Mouse (Mus musculus): ENCODE measurements around the gene Zfp697. TPM values are rescaled to one million over a fixed set of nuclear protein-coding genes. Genes with fewer than 3 reads are reported as not detected.
"Not testable (repeated sequence)": the region's sequence is repeated elsewhere in the genome, so short reads cannot be mapped to it uniquely, and the experiment has no call there.

The Zfp697 gene
- polyA plus RNA-seq (2012) = not detected in 2 replicates

GRCm38 (mm10) chr3:98382246-98382939 is at the start of gene Zfp697:
Zfp697 (plus strand) TSS chr3:98382461.
- no peak for TF ChIP-seq GATA1 (IDR thresholded peaks at IDR 0.05; ENCODE audit: low read length)

GRCm38 (mm10) chr3:98334010-98334409 is 48.3 kb upstream of the Zfp697 start:
- no peak for TF ChIP-seq GATA1 (IDR thresholded peaks at IDR 0.05; ENCODE audit: low read length)

- no peak for TF ChIP-seq GATA1 (IDR thresholded peaks at IDR 0.05; ENCODE audit: low read length)
These were observed 46.9 kb upstream of the Zfp697 start for GRCm38 (mm10) chr3:98335331-98335730.

- TF ChIP-seq GATA1 (IDR thresholded peaks at IDR 0.05; ENCODE audit: low read length) = no peak
These were observed 46.4 kb upstream of the Zfp697 start for GRCm38 (mm10) chr3:98335886-98336285.

GRCm38 (mm10) chr3:98336661-98337654 is 45.3 kb upstream of the Zfp697 start:
- TF ChIP-seq GATA1 (IDR thresholded peaks at IDR 0.05; ENCODE audit: low read length) = no peak

GRCm38 (mm10) chr3:98338584-98339041 is 43.6 kb upstream of the Zfp697 start:
- TF ChIP-seq GATA1 (IDR thresholded peaks at IDR 0.05; ENCODE audit: low read length) = no peak

- TF ChIP-seq GATA1 (IDR thresholded peaks at IDR 0.05; ENCODE audit: low read length) = no peak
These were observed 43.1 kb upstream of the Zfp697 start for GRCm38 (mm10) chr3:98339097-98339705.

- TF ChIP-seq GATA1 (IDR thresholded peaks at IDR 0.05; ENCODE audit: low read length) = not testable (repeated sequence)
These were observed 42.6 kb upstream of the Zfp697 start, which contains the start of gene Phgdh for GRCm38 (mm10) chr3:98339706-98340109. Phgdh (minus strand) TSS chr3:98339990.

- no peak for TF ChIP-seq GATA1 (IDR thresholded peaks at IDR 0.05; ENCODE audit: low read length)
These were observed 41.3 kb upstream of the Zfp697 start for GRCm38 (mm10) chr3:98340818-98341594.

GRCm38 (mm10) chr3:98343235-98343634 is 39.0 kb upstream of the Zfp697 start:
- no peak for TF ChIP-seq GATA1 (IDR thresholded peaks at IDR 0.05; ENCODE audit: low read length)

GRCm38 (mm10) chr3:98348106-98348505 is 34.2 kb upstream of the Zfp697 start:
- no peak for TF ChIP-seq GATA1 (IDR thresholded peaks at IDR 0.05; ENCODE audit: low read length)

GRCm38 (mm10) chr3:98348705-98349104 is 33.6 kb upstream of the Zfp697 start:
- no peak for TF ChIP-seq GATA1 (IDR thresholded peaks at IDR 0.05; ENCODE audit: low read length)

GRCm38 (mm10) chr3:98353892-98354291 is 28.4 kb upstream of the Zfp697 start:
- TF ChIP-seq GATA1 (IDR thresholded peaks at IDR 0.05; ENCODE audit: low read length) = no peak

GRCm38 (mm10) chr3:98355344-98356025 is 26.8 kb upstream of the Zfp697 start:
- no peak for TF ChIP-seq GATA1 (IDR thresholded peaks at IDR 0.05; ENCODE audit: low read length)
